Mouse (Mus musculus): ENCODE measurements around the gene Dpysl5.
A peak's percentile ranks its signal among the peaks of the same experiment; 100 is the strongest.

The Dpysl5 gene

GRCm38 (mm10) chr5:30824124-30824988 is 113.0 kb downstream of the Dpysl5 start:
- no peak for DNase-seq (ENCODE audit: low spot score)

- DNase-seq (ENCODE audit: low spot score) = no peak
Observed at GRCm38 (mm10) chr5:30825166-30825565, 113.8 kb downstream of the Dpysl5 start.

- DNase-seq (ENCODE audit: low spot score) = no peak
Observed at GRCm38 (mm10) chr5:30825821-30826220, 114.5 kb downstream of the Dpysl5 start.

- DNase-seq (ENCODE audit: low spot score) = no peak
Observed at GRCm38 (mm10) chr5:30833416-30833815, 122.1 kb downstream of the Dpysl5 start.

GRCm38 (mm10) chr5:30839731-30840130 is 128.4 kb downstream of the Dpysl5 start:
- DNase-seq (ENCODE audit: low spot score) = no peak

- peak; percentile 23 for DNase-seq (ENCODE audit: low spot score)
Observed at GRCm38 (mm10) chr5:30841896-30842295, 130.5 kb downstream of the Dpysl5 start.

All from embryo, embryonic 10.5 days (tissue).